Mouse (Mus musculus): ENCODE data around the gene Iqch. TPM values are rescaled to one million over a fixed set of nuclear protein-coding genes. Genes with fewer than 3 reads are reported as not detected.
"Not testable (repeated sequence)": the region's sequence is repeated elsewhere in the genome, so short reads cannot be mapped to it uniquely, and the experiment has no call there.

The Iqch gene
- polyA plus RNA-seq, 1 experiment, result not detected

DNA sequence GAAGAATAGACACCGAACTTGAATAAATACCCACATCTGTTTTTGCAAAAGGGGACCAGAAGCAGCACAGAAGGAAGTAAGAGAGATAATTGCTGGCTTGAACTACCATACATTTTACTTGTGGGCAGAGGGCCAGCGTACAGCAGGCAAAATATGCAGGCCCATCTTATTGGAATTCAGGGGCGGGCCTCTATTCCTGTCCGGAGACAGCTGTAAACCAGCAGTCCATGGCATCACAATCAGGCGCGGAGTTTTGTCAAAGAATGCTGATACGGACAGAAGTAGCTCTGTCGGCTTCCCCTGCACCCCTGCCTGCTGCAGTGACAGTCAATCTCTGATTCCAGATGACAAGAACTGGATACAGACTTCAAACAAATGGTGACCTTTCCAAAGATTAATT is 33.5 kb downstream of the Iqch start:
- TF ChIP-seq POLR2A (IDR thresholded peaks at IDR 0.05; ENCODE audit: low read depth, low read length) (no peak), CTCF (IDR thresholded peaks at IDR 0.05; ENCODE audit: extremely low read depth, insufficient read length, insufficient replicate concordance, low read depth, low read length) (no peak)
- 20% methylated on average over 8 of the region's 8 CpGs for WGBS
- Histone ChIP-seq H3K36me3 (ENCODE audit: control insufficient read depth, insufficient read depth, low read length) (no peaks in the 10 kb centered on the region), H3K27me3 (ENCODE audit: control insufficient read depth, insufficient read depth, low read length) (no peaks in the 10 kb centered on the region; the same call in 1 of the 2 replicates), H3K4me1 (ENCODE audit: control insufficient read depth, insufficient read depth, insufficient read length, low read length) (no peaks in the 10 kb centered on the region), H3K27ac (ENCODE audit: insufficient read depth, low read depth, low read length) (no peak overlapping the region), H3K4me3 (ENCODE audit: low read depth, low read length) (no peak overlapping the region)

DNA sequence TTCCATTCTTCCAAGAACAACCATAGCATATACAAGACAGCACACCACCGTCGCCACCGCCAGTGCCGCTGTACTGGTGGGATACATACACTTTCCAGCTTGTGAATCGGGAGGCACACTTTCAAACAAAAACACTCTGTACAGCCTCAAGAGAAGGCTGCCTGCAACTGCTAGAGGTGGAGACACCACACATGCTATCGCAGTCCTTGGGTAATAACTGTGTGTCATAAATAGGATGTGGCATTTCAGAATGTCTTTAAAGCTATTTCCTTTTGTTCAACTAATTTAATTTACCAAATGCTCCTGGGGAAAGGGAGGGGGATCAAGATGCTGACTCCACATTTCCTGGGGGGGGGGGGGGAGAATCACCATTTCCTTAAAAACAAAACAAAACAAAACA is 34.0 kb downstream of the Iqch start:
- Histone ChIP-seq H3K27ac (ENCODE audit: insufficient read depth, low read depth, low read length) (no peak overlapping the region), H3K36me3 (ENCODE audit: control insufficient read depth, insufficient read depth, low read length) (no peaks in the 10 kb centered on the region), H3K4me3 (ENCODE audit: low read depth, low read length) (no peak overlapping the region), H3K27me3 (ENCODE audit: control insufficient read depth, insufficient read depth, low read length) (no peaks in the 10 kb centered on the region; the same call in 1 of the 2 replicates), H3K4me1 (ENCODE audit: control insufficient read depth, insufficient read depth, insufficient read length, low read length) (no peaks in the 10 kb centered on the region)
- WGBS, result 75% methylated on average over 6 of the region's 6 CpGs
- no peak for TF ChIP-seq POLR2A (IDR thresholded peaks at IDR 0.05; ENCODE audit: low read depth, low read length)

DNA sequence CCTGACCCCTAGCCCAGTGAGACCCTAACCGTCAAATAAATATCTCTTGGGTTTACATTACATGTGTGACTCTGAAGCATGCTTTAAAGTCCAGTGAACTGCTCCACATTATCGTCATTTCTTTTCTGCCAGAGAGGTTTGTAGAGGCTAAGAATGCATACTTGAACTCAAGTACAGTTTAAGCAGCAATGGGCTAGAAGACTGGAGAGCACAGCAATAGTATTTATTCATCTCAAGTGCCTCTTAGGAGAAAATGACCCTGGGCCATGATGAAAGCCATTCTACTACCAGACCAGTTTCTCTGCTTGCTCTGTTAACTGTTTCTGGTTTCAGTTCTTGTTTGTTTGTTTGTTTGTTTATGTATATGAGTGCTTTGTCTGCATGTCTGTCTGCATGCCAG is 38.9 kb downstream of the Iqch start:
- Histone ChIP-seq H3K36me3 (ENCODE audit: control insufficient read depth, insufficient read depth, low read length) (no peaks in the 10 kb centered on the region), H3K4me3 (ENCODE audit: low read depth, low read length) (no peak overlapping the region), H3K27ac (ENCODE audit: insufficient read depth, low read depth, low read length) (no peak overlapping the region), H3K27me3 (ENCODE audit: control insufficient read depth, insufficient read depth, low read length) (no peaks in the 10 kb centered on the region), H3K4me1 (ENCODE audit: control insufficient read depth, insufficient read depth, insufficient read length, low read length) (no peaks in the 10 kb centered on the region)
- WGBS, result 88% methylated on average over 2 of the region's 2 CpGs
- TF ChIP-seq POLR2A (IDR thresholded peaks at IDR 0.05; ENCODE audit: low read depth, low read length) (no peak), CTCF (IDR thresholded peaks at IDR 0.05; ENCODE audit: extremely low read depth, insufficient read length, insufficient replicate concordance, low read depth, low read length) (no peak)

DNA sequence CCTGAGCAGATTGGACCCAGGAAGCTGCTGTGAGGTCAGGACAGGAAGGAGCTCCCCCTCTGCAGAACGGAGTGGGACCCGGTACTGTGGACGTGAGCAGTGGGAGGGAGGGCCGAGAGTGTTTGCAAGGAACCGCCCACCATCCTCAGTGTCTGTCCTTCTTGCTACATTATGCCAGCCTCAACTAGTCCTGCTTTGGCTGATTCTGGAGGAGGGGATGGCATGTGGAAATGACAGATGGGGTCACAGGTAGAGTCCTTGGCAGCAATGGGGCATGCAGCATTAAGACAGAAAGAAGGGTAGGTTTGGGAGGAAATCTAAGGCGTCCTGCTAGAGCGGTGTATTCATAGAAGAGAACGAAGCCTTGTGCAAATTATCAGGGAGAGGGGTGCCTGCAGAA is 40.4 kb downstream of the Iqch start:
- no peak overlapping the region for H3K27ac ChIP-seq (ENCODE audit: insufficient read depth, low read depth, low read length)
- WGBS, result 71% methylated on average over 8 of the region's 8 CpGs
- no peak for TF ChIP-seq POLR2A (IDR thresholded peaks at IDR 0.05; ENCODE audit: low read depth, low read length)
- TF ChIP-seq CTCF (IDR thresholded peaks at IDR 0.05; ENCODE audit: extremely low read depth, insufficient read length, insufficient replicate concordance, low read depth, low read length), result no peak
- no peaks in the 10 kb centered on the region for H3K27me3 ChIP-seq (ENCODE audit: control insufficient read depth, insufficient read depth, low read length)
- H3K4me3 ChIP-seq (ENCODE audit: low read depth, low read length), result no peak overlapping the region
- H3K4me1 ChIP-seq (ENCODE audit: control insufficient read depth, insufficient read depth, insufficient read length, low read length), result no peaks in the 10 kb centered on the region
- H3K36me3 ChIP-seq (ENCODE audit: control insufficient read depth, insufficient read depth, low read length), result no peaks in the 10 kb centered on the region

DNA sequence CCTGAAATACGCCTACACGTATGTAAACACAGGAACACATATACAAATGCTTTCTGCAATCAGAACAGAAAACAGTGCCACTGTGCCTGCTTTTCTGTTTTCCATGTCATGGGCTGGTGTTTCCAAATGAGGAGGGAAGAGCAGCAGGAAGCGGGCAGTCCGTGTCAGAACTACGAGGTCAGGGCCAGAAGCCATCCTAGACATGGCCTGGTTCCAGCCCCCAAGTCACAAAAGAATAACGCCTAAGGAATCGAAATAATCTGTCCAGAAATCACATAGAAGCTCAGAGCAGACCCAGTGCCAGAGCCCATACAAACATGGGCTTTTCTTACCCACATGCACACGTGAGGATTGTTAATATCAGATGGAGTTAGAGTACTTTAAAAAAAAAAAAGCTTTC is 45.4 kb downstream of the Iqch start:
- 84% methylated on average over 8 of the region's 8 CpGs for WGBS
- TF ChIP-seq POLR2A (IDR thresholded peaks at IDR 0.05; ENCODE audit: low read depth, low read length), result no peak
- no peak for TF ChIP-seq CTCF (IDR thresholded peaks at IDR 0.05; ENCODE audit: extremely low read depth, insufficient read length, insufficient replicate concordance, low read depth, low read length)
- Histone ChIP-seq H3K36me3 (ENCODE audit: control insufficient read depth, insufficient read depth, low read length) (no peaks in the 10 kb centered on the region), H3K27me3 (ENCODE audit: control insufficient read depth, insufficient read depth, low read length) (no peaks in the 10 kb centered on the region), H3K4me1 (ENCODE audit: control insufficient read depth, insufficient read depth, insufficient read length, low read length) (no peaks in the 10 kb centered on the region), H3K4me3 (ENCODE audit: low read depth, low read length) (no peak overlapping the region), H3K27ac (ENCODE audit: insufficient read depth, low read depth, low read length) (no peak overlapping the region)

DNA sequence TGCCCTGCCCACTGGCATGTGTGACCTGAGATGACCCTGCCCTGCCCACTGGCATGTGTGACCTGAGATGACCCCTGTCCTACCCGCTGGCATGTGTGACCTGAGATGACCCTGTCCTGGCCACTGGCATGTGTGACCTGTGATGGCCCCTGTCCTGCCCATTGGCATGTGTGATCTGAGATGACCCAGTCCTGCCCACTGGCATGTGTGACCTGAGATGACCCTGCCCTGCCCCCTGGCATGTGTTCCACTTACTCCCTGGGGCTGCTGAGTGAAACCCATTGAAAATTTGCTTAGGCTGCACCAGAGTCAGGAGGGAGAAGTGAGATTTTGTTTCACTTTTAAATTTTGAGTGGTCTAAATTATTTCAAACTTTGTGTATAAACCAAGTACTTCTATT is 46.0 kb downstream of the Iqch start:
- Histone ChIP-seq H3K4me3 (ENCODE audit: low read depth, low read length) (no peak overlapping the region), H3K4me1 (ENCODE audit: control insufficient read depth, insufficient read depth, insufficient read length, low read length) (no peaks in the 10 kb centered on the region), H3K27ac (ENCODE audit: insufficient read depth, low read depth, low read length) (no peak overlapping the region), H3K36me3 (ENCODE audit: control insufficient read depth, insufficient read depth, low read length) (no peaks in the 10 kb centered on the region), H3K27me3 (ENCODE audit: control insufficient read depth, insufficient read depth, low read length) (no peaks in the 10 kb centered on the region)
- TF ChIP-seq POLR2A (IDR thresholded peaks at IDR 0.05; ENCODE audit: low read depth, low read length) (no peak), CTCF (IDR thresholded peaks at IDR 0.05; ENCODE audit: extremely low read depth, insufficient read length, insufficient replicate concordance, low read depth, low read length) (no peak)
- 56% methylated on average over 1 of the region's 1 CpGs for WGBS

DNA sequence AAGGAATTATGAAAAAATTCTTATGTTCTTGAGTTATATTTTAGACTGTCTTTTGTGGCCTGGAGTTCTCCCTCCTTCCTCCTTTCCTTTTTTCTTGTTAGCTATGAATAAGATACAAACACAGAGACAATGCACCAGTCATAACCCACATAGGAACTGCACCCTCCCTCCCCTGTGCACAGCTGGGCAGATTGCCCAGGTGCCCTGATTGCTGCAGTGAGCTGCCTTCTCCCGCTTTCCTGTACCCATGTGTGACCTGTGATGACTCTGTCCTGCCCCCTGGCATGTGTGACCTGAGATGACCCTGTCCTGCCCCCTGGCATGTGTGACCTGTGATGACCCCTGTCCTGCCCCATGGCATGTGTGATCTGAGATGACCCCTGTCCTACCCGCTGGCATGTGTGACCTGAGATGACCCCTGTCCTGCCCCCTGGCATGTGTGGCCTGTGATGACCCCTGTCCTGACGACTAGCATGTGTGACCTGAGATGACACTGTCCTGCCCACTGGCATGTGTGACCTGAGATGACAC is 46.8 kb downstream of the Iqch start:
- 42% methylated on average over 3 of the region's 3 CpGs for WGBS
- H3K27me3 ChIP-seq (ENCODE audit: control insufficient read depth, insufficient read depth, low read length), result no peaks in the 10 kb centered on the region
- TF ChIP-seq CTCF (IDR thresholded peaks at IDR 0.05; ENCODE audit: extremely low read depth, insufficient read length, insufficient replicate concordance, low read depth, low read length) (no peak), POLR2A (IDR thresholded peaks at IDR 0.05; ENCODE audit: low read depth, low read length) (no peak)
- H3K36me3 ChIP-seq (ENCODE audit: control insufficient read depth, insufficient read depth, low read length), result no peaks in the 10 kb centered on the region
- no peaks in the 10 kb centered on the region for H3K4me1 ChIP-seq (ENCODE audit: control insufficient read depth, insufficient read depth, insufficient read length, low read length)
- H3K27ac ChIP-seq (ENCODE audit: insufficient read depth, low read depth, low read length), result no peak overlapping the region
- no peak overlapping the region for H3K4me3 ChIP-seq (ENCODE audit: low read depth, low read length)

DNA sequence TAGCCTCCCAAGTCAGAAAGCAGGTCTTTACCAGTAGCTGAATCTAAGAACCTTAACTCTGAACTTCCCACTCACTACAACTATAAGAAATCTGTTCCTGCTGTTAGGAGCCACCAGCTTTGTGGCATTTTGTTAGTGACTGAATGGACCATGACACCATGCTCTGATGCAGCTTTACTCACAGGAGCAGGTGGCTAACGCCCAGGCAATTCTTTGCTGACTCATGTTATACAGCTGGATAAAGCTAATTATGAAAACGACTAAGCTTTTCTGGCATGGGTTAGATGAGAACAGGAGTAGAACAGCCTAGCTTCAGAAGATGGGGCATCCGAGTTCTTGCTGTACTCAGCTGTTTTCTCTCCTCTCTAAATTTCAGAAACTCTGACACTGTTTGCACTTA is 48.7 kb downstream of the Iqch start:
- TF ChIP-seq CTCF (IDR thresholded peaks at IDR 0.05; ENCODE audit: extremely low read depth, insufficient read length, insufficient replicate concordance, low read depth, low read length) (no peak), POLR2A (IDR thresholded peaks at IDR 0.05; ENCODE audit: low read depth, low read length) (no peak)
- 48% methylated on average over 3 of the region's 3 CpGs for WGBS

DNA sequence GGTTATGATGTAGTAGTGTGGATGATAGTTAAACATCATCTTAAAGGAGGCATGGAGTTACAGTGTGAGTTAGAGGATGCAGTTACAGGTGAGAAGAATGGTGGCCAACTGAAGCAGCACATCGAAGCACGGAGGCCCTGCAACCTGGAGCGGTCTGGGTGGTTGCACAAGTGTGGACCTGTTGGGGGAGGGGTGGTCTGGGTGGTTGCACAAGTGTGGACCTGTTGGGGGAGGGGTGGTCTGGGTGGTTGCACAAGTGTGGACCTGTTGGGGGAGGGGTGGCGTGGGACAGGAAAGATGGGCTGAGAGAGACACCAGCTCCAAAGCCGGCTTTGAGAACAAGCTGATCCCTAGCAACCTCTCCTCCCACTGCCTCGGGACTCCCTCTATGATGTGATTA is 51.6 kb downstream of the Iqch start:
- H3K4me3 ChIP-seq (ENCODE audit: low read depth, low read length); H3K36me3 ChIP-seq (ENCODE audit: control insufficient read depth, insufficient read depth, low read length); H3K4me1 ChIP-seq (ENCODE audit: control insufficient read depth, insufficient read depth, insufficient read length, low read length); H3K27ac ChIP-seq (ENCODE audit: insufficient read depth, low read depth, low read length); H3K27me3 ChIP-seq (ENCODE audit: control insufficient read depth, insufficient read depth, low read length): not testable (repeated sequence)
- 80% methylated on average over 6 of the region's 6 CpGs for WGBS

More for the DNA sequence above, 48.7 kb downstream of the Iqch start:
- H3K4me3 ChIP-seq (ENCODE audit: low read depth, low read length), result no peak overlapping the region
- H3K36me3 ChIP-seq (ENCODE audit: control insufficient read depth, insufficient read depth, low read length), result no peaks in the 10 kb centered on the region
- peaks cover 3% of the 10 kb centered on the region; the same call in 1 of the 2 replicates for H3K27me3 ChIP-seq (ENCODE audit: control insufficient read depth, insufficient read depth, low read length)
- no peaks in the 10 kb centered on the region for H3K4me1 ChIP-seq (ENCODE audit: control insufficient read depth, insufficient read depth, insufficient read length, low read length)
- H3K27ac ChIP-seq (ENCODE audit: insufficient read depth, low read depth, low read length), result no peak overlapping the region

Data from small intestine, adult 2 months (tissue).